Mouse (Mus musculus) cerebellum, adult 9-10 months (tissue): Measurements from ENCODE around the gene Copz1.
A peak's percentile ranks its signal among the peaks of the same experiment; 100 is the strongest.

ENCODE experiments used
- DNase-seq: peaks from one replicate; pipeline ENCODE4 v3.0.0; 2022

Copz1 gene

DNA sequence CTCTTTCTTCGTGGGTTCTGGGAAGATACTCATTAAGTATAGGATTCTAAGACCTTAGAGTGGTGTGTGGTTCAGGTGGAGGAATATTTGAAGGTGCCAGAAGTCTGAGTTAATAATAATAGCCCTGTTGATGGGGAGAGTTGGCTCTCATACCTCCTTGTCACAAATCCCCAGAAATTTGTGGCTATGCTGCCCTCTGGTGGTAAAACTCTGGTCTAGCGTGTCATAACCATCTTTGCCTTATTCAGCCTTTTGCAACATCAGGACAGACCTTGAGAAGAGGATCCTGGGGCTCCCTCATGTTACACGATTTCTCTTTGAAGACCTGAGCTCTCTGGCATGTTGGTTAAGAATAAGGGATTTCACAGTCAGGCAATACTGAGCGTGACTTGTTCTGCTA lies 69.9 kb downstream of the Copz1 start:
- DNase-seq, result peak; percentile 82

DNA sequence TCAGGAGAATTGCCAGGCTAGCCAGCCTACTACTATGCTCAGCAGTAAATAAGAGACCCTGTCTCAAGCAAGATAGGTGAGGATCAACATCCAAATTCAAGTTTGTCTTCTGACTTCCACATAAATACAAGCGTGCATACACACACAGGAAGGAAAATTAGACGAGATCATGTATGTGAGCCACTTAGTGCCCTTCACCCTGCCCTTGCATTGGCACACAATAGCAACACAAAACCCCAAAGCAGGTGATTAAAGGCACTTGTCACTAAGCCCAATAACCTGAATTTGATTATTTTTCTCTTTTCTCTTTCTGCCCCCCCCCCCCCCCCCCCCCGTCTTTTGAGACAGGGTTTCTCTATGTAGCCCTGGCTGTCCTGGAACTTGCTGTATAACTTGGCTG lies 70.5 kb downstream of the Copz1 start:
- DNase-seq, result no peak

DNA sequence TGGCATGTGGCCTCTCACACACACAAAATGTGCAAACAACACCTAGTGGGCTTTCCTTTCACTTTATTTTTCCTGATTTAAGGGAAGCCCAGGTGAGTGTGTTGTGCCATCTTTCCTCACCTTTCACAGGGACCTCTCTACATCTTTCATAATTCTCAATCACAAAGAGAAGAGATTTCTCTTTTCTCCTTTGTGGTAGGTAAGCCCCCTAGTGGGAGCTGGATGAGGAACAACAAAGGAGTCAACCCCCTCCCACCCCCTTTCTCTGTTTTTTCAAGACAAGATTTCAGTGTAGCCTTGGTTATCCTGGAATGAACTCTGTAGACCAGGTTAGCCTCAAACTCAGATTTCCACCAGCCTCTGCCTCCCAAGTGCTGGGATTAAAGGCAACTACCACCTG lies 71.0 kb downstream of the Copz1 start:
- DNase-seq, result no peak

DNA sequence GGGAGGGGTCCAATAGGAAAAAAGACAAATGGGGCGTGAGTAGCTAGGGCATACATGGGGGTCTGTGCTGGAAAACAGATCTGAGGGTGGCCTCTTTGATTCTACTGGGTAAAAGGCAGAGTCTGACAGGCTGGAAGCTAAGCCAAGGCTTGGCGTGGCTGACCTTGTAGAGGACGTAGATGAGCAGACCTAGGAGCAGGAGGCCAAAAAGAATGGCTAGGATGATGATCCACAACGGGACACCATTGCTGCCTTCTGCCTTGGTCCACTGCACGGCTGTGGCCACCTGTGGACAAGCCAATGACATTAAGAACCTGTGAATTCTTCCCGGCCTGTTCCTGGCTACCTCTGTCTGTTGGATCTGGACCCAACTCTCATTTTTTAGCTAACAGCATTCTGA lies 73.3 kb downstream of the Copz1 start:
- no peak for DNase-seq

DNA sequence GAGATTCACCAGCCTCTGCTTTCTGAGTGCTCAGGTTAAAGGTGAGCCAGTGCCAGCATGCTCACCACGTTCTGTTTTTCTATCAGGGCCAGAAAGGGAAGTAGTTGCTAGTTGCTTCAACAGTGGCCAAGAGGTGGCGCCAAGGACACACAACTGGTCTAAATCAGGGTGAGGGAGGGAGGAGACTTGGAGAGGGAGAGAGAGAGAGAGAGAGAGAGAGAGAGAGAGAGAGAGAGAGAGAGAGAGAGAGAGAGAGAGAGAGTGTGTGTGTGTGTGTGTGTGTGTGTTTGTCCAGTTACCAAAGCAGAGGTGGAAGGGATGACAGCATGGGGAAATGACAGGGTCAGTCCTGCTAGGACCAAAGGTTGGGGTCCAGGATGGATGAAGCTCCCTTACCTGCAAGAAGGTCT lies 74.8 kb downstream of the Copz1 start:
- no peak for DNase-seq
